Mouse (Mus musculus): ENCODE results near the gene Traip. TPM values are rescaled to one million over a fixed set of nuclear protein-coding genes. Genes with fewer than 3 reads are reported as not detected.

Traip gene
- total RNA-seq, 2 experiments from 2014 or later = 19.4 to 24.0 TPM

DNA sequence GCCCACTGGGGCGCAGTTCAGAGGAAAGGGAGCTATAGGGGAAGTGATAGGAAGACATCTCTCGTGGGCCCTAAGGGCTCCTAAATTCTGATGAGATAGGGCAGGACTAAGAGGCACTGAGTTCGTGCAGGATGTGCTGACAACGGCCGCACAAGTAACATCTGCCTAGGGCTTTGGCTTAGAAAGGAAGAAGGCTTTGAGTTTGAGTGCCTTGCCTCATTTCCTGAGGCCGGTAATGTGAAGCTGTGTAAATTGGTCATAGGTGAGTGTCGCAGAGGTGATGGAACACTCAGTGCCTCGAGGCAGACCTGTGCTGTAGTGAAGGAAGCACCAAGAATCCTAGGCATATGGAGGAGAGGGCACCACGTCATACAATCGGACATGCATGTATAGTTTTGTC lies 16.7 kb downstream of the Traip start:
- ATAC-seq (replicated peaks; ENCODE audit: poor library complexity, severe bottlenecking) = no peak

- ATAC-seq (replicated peaks; ENCODE audit: poor library complexity, severe bottlenecking) = no peak
Observed at GRCm38 (mm10) chr9:107967437-107967836, 17.5 kb downstream of the Traip start.

DNA sequence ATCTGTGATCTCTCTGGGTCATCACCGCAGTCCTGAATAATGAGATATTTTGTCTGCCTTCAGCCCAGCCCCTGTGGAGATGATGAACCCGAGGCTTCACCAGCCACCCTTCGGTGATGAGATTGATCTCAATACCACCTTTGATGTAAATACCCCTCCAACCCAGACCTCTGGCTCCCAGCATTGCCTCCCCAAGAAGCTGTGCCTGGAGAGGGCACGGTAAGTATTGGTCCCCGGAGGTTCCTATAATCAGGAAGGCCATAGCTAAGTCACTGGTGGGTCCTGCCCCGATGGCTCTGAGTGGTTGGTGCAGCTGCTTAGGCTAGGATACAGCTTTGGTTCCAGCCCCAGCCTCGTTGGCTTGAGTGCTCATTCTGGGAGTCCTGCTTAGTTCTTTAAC lies 18.6 kb downstream of the Traip start:
- no peak for ATAC-seq (replicated peaks; ENCODE audit: poor library complexity, severe bottlenecking)

DNA sequence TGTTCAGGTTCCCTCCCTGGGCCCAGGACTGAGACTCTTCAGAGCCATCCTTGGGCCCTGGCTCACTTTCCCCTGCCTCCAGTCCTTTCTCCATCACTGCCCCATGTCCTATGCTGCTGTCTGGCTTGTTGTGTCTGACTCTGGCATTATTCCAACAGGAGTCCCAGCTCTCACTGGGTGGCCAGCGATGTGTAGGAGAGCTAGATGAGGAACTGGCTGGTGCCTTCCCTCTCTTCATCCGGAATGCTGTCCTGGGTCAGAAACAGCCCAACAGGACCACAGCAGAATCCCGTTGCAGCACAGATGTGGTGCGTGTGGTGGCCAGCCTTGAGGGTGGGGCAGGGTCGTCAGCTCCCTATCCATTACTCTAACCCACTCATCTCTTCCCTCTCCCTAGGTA lies 20.4 kb downstream of the Traip start:
- no peak for ATAC-seq (replicated peaks; ENCODE audit: poor library complexity, severe bottlenecking)

- ATAC-seq (replicated peaks; ENCODE audit: poor library complexity, severe bottlenecking) = peak; percentile 31
Observed at GRCm38 (mm10) chr9:107971690-107972541, 22.0 kb downstream of the Traip start.

DNA sequence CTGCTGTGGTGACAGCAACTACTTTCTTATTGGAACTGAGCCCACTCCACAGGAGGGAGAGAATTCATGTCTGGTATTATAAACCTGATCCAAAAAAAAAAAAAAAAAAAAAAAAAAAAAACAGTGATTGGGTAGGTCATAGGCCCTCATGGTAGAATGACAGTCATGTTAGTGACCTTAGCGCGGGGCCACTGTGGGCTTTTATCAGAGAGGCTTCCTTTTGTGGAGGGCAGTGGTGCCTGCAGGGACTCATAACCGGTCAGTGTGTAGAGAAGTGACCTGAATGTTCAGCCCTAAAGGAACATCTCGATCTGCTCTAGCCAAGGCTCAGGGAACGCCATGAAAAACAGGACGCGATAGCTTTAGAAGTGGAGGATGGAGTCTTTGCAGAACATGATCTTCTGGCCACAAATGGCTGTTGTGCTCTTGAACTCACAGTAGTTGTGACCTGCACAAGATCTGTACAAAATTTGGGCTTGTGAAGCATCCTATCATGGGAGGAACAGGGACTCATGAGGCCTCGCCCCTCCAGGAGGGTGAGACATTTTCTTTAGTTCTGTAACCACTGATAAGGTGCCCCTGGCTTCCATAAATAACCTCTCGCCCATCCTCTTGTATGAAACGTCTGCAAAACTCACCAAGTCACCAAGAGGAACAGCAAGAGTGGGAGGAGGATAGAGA lies 24.7 kb downstream of the Traip start:
- no peak for ATAC-seq (replicated peaks; ENCODE audit: poor library complexity, severe bottlenecking)

DNA sequence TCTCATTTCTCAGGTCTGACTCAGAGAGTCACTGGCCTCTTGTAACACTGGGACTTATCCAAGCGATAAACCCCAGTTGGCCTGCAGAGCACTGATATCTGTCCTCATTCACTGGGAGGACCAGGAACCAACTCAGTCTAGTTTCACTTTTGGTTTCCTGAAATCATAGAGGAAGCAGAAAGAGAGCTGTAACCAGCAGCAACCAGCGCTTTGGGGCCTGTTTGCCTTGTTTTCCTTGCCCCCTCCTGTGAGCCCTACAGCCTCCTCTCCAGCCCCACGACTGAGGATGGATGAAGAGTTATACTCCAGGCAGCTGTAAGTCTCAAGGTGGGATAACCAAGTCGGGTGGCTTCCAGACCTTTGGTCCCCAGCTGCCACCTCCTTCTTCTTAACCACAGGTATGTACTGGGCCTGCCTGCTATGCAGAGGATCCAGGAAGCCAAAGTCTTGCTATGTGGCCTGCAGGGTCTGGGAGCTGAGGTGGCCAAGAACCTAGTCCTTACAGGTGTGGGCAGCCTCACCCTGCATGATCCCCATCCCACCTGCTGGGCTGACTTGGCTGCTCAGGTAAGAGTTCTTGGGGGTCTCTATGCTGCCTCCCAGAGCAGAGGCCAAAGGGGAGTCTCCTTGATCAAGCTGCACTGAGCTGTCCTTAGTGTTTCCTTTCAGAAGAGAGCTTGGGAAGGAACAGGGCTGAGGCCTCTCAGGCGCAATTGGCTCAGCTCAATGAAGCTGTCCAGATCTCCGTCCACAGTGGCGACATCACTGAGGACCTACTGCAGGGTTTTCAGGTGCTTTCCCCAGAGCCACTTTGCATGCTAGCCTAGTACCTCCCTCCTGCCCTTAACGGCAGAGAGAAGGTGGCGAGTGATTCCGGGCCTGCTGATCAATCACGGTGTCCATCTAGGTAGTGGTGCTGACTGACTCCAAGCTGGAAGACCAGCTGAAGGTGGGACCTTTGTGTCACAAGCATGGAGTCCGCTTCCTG lies 25.8 kb downstream of the Traip start, which contains the start of gene Uba7:
Gene Uba7, plus strand, starts transcription at position 107 of the 988 bp plus-strand sequence.
- peak; percentile 81 for ATAC-seq (replicated peaks; ENCODE audit: poor library complexity, severe bottlenecking)

- ATAC-seq (replicated peaks; ENCODE audit: poor library complexity, severe bottlenecking) = no peak
Observed at GRCm38 (mm10) chr9:107978815-107979214, 28.9 kb downstream of the Traip start.

GRCm38 (mm10) chr9:107981684-107982605 lies 32.0 kb downstream of the Traip start:
- ATAC-seq (replicated peaks; ENCODE audit: poor library complexity, severe bottlenecking) = peak; percentile 26

- peak; percentile 52 for ATAC-seq (replicated peaks; ENCODE audit: poor library complexity, severe bottlenecking)
Observed at GRCm38 (mm10) chr9:107982681-107983346, 32.9 kb downstream of the Traip start, which contains the start of gene Gm20661. TSS of gene Gm20661 (plus strand) at chr9:107983058.

- ATAC-seq (replicated peaks; ENCODE audit: poor library complexity, severe bottlenecking) = peak; percentile 33
Observed at GRCm38 (mm10) chr9:107983421-107983890, 33.5 kb downstream of the Traip start.

DNA sequence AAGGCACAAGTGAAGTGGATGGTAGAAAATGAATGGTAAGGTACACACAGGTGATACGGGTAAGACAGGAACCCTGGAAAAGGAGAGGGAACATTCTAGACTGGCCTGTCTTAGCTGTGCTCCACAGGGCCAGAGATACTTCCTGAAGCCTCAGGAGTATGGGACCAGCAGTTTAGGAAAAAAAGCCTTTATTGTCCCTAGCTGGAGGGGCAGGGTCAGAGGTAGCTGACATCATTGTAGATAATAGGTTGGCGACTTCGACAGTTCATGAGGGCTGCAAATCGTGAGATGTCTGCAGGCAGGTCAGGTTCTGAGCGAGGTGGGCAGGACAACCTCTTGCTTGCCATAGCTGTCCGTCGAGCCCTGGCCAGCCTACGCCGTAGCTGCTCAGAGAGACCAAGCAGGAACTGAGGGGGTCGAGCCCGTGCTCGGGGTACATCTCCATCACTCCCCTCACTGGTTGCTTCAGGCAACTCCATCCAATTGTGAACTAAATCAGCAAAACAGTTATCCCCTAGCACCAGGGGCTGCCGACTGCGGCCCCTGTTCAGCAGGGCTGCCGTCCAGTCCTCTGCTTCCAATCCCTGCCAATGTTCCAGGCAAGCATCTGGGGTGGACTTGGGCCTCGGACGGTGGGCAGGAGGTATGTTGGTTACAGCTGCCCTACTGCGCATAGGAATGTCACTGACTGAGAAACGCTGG lies 34.3 kb downstream of the Traip start:
- no peak for ATAC-seq (replicated peaks; ENCODE audit: poor library complexity, severe bottlenecking)

GRCm38 (mm10) chr9:107984754-107985055 lies 34.8 kb downstream of the Traip start:
- ATAC-seq (replicated peaks; ENCODE audit: poor library complexity, severe bottlenecking) = no peak

DNA sequence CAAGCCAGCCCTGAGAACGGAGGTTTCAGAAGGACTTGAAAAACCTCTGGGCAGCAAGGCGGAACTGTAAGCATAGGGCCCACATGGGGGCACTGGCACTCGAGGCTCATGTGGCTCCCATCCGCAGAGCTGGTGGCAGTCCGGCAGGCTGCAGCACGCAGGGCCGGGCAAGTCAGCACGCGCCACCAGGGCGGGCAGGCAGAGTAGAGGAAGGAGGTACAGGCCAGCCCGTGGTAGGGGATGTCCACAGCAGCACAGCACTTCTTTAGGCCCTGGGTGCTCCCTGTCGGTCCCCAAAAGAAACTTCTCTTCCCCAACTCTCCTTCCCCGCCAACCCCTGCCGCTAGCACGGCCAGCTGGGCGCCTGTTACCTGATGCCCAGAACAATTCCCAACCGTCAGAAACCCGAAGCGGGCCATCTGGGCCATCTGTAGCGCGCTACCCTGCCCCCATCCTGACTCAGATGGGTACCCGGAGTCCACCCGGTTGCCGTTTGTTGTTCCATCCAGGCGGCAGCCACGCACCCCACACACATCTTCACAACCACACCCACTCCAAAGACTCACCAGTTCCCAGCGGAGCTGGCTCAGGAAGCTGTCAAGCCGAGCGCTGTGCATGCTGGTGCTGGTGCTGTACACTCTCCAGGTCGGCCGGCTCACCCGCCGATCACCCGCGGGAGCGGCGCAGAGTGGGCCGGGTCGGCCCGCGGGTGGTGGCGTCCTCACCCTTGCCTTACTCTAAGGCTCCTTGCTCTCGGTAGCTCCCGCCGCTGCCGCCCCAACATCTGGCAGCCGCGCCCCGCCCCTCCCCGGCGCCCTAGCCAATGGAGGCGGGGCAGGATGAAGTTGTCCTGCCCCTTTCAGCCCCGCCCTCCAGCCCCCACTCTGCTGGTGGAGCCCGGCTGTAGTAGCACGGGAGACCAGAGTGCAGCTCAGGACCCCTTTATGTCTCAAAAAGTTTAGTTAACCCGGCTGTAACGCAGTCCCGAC lies 35.5 kb downstream of the Traip start, which contains the start of gene Inka1:
Gene Inka1, minus strand, starts transcription at position 749 of the 989 bp plus-strand sequence.
- ATAC-seq (replicated peaks; ENCODE audit: poor library complexity, severe bottlenecking) = peak; percentile 41

DNA sequence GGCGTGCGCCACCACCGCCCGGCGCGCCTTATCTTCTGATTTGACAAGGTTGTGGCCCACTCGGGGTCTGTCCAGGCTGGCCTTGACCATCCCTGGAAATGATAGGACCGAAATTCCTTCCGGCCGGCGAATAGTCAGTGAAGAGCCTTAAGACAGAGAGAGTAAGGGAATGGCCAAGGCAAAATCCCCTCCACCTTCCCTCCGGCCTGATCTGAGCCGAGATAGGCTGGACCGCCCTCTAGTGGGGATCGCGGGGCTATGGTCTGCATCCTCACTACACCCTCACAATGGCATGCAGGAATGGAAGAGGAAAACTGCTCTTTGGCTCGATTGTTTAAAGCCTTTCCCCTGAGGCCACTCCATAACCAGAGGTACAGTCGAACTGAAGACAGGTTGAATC lies 36.4 kb downstream of the Traip start:
- ATAC-seq (replicated peaks; ENCODE audit: poor library complexity, severe bottlenecking) = peak; percentile 27

DNA sequence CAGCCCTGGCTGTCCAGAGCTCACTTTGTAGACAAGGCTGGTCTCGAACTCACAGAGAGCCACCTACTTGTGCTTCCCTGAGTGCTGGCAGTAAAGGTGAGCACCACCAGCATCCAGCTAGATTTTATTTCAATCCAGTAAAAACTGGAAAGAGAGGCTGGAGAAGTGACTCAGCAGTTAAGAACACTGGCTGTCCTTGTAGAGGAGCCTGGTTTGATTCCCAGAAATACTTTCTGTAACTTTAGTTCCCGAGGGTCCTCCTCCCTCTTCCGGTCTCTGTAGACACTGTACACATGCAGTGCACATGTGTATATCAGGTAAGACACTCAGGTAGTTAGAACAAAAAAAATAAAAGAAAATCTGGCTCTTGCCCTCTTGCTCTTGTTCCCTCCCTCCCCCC lies 38.0 kb downstream of the Traip start:
- ATAC-seq (replicated peaks; ENCODE audit: poor library complexity, severe bottlenecking) = no peak

GRCm38 (mm10) chr9:107992197-107992596 lies 42.3 kb downstream of the Traip start, which contains the start of gene Cdhr4:
TSS of gene Cdhr4 (plus strand) at chr9:107992497.
- ATAC-seq (replicated peaks; ENCODE audit: poor library complexity, severe bottlenecking) = no peak
